Comparison of ENCODE assay signal across 12 mouse cellular contexts in the genomic region with DNA sequence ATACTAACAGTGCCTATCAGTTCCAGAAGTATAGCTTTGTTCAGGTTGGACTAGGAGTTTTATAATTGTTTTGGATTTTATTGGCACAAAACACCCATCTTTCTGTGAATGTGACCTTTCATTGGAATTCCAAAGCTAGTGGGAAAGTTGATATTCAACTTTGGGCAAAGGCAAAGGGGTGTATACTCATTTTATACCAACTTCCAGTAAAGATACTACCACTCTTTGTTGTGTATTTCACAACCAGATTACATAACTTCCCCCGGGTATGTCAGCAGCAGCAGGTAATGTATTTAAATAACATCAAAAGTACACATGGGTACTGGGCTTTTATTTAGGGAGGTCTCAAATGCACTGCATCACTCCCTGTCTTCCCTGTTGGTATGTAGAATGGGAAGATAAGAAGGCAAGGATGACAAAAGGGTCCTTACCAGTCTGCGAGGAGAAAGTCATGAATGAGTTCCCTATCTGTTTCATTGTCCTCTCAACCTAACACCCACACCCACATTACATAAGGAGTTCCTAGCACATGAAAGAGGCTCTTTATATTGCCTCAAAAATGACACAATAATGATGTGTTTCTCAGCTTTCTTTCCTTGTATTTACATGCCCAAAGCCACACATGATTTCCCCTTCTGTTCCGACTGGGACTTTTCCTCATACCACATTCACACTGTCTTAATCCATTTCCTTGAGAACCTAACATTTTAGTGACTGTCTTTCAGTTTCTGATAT. TPM values are rescaled to one million over a fixed set of nuclear protein-coding genes. Genes with fewer than 3 reads are reported as not detected.
"Had no signal": no experiment of that assay in that cellular context is flagged by ENCODE, and none has a peak within 500 bp of the region (broad histone marks: within the 10 kb centered on the region; RNA-seq: fewer than 3 reads in every experiment).

No protein-coding gene starts in this region.

- DNase-seq: kidney, postnatal 25 days; liver, embryonic 13.5 days; lung, adult 18-20 months; lung, postnatal 4 days; thymus, adult 2 months; thymus, postnatal 25 days had no signal

- H3K4me1 ChIP-seq: limb, embryonic 15.5 days; liver, embryonic 13.5 days; midbrain, embryonic 13.5 days; neural tube, embryonic 12.5 days; stomach, embryonic 15.5 days had no signal

- H3K4me3 ChIP-seq: limb, embryonic 15.5 days; liver, embryonic 13.5 days; midbrain, embryonic 13.5 days; neural tube, embryonic 12.5 days; stomach, embryonic 15.5 days had no signal

- H3K9ac ChIP-seq: limb, embryonic 15.5 days; liver, embryonic 13.5 days; midbrain, embryonic 13.5 days; neural tube, embryonic 12.5 days; stomach, embryonic 15.5 days had no signal

- H3K4me2 ChIP-seq: limb, embryonic 15.5 days; liver, embryonic 13.5 days; midbrain, embryonic 13.5 days; neural tube, embryonic 12.5 days; stomach, embryonic 15.5 days had no signal

- H3K27me3 ChIP-seq: limb, embryonic 15.5 days; liver, embryonic 13.5 days; midbrain, embryonic 13.5 days; neural tube, embryonic 12.5 days; stomach, embryonic 15.5 days had no signal

- H3K36me3 ChIP-seq: limb, embryonic 15.5 days; liver, embryonic 13.5 days; midbrain, embryonic 13.5 days; neural tube, embryonic 12.5 days; stomach, embryonic 15.5 days had no signal

- H3K27ac ChIP-seq: hindbrain, postnatal 0 days; limb, embryonic 15.5 days; liver, embryonic 13.5 days; midbrain, embryonic 13.5 days; neural tube, embryonic 12.5 days; stomach, embryonic 15.5 days had no signal

- H3K9me3 ChIP-seq: limb, embryonic 15.5 days; liver, embryonic 13.5 days; midbrain, embryonic 13.5 days; neural tube, embryonic 12.5 days; stomach, embryonic 15.5 days had no signal

- ATAC-seq: hindbrain, postnatal 0 days; midbrain, embryonic 13.5 days had no signal

RNA-seq across cellular contexts. Expression of a gene that starts 42.3 kb away (rescaled TPM):
- total RNA-seq: hindbrain, postnatal 0 days had no signal
- polyA plus RNA-seq: hindbrain, postnatal 0 days; testis, adult 2 months had no signal
